Mouse (Mus musculus) heart, postnatal 4 days (tissue): ENCODE data around the gene Acvrl1. TPM values are rescaled to one million over a fixed set of nuclear protein-coding genes. Genes with fewer than 3 reads are reported as not detected.

Source experiments
- DNase-seq: peaks from one replicate; pipeline ENCODE4 v3.0.0; 2021
- total RNA-seq, 2 experiments: library from RNA; stranded (reverse); gene quantifications; 2 replicates each; pipeline ENCODE4 v1.2.3; 2021

Acvrl1 gene
- total RNA-seq, 2 experiments from 2014 or later: 20.5 to 21.7 TPM

DNA sequence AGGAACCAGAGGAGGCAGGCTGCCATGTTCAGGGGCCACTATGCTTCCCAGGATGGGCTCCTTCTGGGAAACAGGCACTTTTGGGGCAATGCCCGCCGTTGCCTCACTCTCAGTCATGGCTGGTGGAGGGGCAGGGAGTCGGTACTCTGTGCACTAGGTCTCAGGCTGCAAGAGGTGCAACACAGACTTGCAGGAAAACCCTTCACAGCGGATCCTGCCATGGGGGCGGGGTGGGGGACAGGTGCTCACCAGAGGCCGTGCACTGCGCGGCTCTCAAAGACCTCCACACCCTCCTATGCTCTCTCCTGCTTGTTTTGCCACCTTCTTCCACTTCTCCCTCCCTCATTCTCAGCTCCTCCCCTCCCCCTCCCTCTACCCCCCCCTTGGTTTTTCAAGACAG, 14.3 kb downstream of the Acvrl1 start:
- no peak for DNase-seq

DNA sequence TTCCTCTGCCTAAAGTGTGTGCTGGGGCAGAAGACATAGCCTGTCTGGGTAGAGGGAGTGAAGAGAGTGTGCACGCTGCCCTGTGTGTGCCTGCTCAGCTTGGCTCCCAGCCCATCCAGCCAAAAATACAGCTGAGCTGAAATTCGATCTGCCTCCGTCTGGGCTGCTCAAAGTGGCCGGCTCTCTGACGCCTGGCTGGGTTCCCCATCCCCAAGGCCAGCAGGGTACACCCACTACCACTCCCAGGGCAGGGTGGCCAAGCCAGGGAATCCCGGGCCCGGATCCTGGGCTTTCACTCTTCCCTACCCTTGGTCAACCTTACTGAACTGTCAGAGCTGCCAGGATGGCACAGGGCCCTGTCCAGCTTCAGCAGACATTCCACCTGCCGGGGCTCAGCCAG, 15.2 kb downstream of the Acvrl1 start:
- peak; percentile 82 for DNase-seq

- DNase-seq: no peak
These were observed 15.9 kb downstream of the Acvrl1 start for GRCm38 (mm10) chr15:101144176-101144575.

GRCm38 (mm10) chr15:101144779-101145178, 16.5 kb downstream of the Acvrl1 start:
- DNase-seq: no peak

- DNase-seq: peak; percentile 98
These were observed 17.2 kb downstream of the Acvrl1 start for GRCm38 (mm10) chr15:101145424-101146099.

- peak; percentile 29 for DNase-seq
These were observed 18.0 kb downstream of the Acvrl1 start for GRCm38 (mm10) chr15:101146100-101146965.

DNA sequence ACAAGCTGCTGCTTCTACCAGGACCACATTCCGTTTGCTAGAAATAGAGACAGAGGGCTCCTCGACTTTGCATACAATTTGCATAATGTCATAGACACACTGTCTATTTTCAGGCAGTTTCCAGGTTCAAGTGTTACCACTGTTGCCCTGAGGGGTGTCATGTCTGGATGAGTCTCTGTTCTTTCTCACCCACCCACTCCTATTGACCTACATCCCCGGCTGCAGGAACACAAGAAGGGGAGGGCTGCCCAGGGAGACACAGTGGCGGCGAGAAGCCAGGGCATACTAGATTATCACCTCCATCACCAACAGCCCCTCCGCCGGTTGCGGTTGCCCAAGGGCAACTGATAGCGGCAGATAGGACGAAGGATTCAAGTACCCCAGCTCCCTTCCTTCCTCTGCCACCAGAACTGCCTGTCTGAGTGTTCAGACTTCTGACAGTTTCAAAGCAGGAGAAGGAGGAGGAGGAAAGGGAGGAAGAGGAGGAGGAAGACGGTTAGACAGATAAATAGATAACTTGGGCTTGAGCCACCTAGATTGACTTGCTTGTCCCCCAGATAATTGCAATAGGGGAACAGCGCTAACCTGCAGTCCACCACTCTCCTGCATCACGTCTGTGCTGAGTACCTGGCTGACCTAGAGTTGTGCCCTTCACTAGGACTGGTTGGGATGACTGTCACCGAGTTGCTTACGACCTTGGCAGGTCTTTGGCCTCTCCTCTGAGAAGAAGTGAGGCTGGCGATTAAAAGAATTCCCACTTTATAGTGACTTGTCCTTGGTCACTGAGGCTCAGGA, 19.0 kb downstream of the Acvrl1 start:
- DNase-seq: no peak

- DNase-seq: peak; percentile 58
These were observed 19.6 kb downstream of the Acvrl1 start for GRCm38 (mm10) chr15:101147910-101148273.

DNA sequence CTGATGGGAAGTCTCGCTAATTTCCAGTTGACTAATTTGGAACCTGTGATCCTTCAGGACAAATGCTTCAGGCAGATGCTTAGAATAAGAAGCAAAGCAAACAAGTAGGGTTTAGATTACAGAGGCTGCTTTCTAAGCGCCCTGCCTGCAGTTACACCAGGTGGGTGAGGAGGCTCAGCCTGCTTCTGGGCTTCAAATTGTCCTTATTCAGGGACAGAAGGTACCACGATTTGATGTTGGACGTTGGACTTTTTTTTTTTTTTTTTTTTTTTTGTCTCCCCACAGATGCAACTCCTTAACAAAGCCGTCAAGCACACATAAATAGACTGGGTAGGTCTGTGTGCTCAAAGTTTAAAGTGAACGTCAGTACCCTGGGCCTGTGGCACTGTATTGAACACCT, 20.3 kb downstream of the Acvrl1 start:
- DNase-seq: no peak

DNA sequence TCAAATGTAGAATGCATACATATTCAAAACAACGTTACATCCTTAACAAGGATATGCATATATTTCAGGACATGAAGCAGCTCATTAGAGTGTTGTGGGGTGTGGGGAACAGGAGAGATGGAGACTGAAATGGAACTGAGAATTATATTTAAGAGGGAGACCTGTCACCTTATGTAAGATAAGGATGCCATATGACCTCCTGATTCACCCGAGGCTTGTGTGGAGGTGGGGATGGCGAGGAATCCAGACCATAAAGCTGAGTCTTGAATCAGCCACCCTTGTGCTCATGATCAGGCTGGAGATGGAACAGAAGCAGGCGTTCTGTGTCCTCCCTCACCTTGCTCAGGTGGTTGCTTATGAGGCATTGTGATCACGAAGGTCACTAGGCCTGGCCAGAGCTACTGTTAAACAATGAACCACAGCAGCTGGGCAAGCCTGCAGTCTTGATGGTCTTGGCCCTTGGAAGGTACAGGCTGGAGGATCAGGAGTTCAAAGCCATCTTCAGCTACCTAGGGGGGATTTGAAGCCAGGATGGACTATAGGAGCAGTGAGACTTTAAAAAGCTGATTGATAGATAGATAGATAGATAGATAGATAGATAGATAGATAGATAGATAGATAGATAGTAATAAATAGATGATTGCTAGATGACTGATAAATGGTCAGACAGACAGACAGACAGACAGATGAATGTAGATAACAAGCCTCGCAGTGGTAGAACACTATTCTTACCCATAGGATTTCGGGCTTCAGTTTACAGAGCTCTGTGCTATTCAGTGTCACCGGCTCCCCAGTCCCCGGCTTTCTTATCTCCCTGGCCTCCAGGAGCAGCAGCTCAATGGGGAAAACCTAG, 23.3 kb downstream of the Acvrl1 start:
- no peak for DNase-seq

DNA sequence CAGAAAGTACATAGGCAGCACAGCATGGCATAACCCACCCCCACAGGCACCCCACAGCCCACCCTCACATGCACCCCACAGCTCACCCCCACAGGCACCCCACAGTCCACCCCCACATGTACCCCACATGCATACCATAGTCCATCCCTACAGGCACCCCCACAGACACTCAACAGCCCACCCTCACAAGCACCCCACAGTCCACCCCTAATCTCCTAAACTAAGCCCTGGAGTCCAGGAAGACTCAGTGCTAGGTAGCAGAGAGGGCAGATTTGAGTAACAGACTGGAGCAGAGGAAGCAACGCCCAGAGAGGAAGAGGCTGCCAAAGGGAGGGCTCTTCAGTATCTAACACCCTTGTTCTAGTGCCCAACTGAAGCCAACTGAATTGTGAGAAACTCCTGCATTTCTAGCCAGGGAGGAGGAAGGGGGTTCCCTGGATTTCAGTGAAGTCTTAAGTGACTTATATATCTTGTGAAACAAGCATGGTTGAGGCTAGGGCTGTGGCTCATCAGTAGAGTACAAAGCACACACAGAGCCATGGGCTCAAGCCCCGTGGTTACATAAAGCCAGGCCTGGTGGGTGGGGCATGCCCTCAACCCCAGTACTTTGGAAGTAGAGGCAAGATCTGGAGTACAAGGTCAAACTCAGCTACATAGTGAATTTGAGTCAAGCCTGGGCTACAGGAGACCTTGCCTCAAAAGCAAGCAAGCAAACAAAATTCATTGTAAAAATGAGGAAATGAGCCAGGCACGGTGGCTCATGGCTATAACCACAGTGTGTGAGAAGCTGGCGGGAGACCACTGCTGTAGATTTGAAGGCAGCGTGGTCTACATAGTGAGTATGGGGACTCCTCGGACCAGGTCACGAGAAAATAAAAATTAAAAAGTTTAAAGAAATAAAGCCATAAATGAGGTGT, 26.6 kb downstream of the Acvrl1 start:
- DNase-seq: no peak

- no peak for DNase-seq
These were observed 31.8 kb downstream of the Acvrl1 start for GRCm38 (mm10) chr15:101160128-101160527.

GRCm38 (mm10) chr15:101160591-101160990, 32.3 kb downstream of the Acvrl1 start:
- no peak for DNase-seq

GRCm38 (mm10) chr15:101161534-101161933, 33.2 kb downstream of the Acvrl1 start:
- DNase-seq: no peak

DNA sequence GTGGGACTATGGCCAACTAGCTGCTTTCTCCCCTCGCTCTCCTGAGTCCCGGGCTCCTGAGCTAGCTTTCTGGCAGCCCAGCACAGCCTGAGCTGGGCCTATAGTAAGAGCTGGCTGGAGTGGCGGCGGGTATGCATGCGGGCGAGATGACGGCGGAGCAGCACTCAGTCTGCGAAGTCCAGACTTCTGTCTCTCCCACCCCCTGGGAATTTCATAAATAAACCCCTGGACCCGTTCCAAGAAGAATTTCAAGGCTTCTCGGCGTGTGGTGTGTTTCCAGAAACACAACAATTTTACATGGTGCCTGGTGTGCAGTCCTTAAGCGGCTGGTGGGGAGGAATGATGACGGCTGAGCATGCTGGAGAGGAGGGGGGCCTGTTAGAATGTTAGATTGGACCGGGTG, 34.7 kb downstream of the Acvrl1 start:
- DNase-seq: no peak

DNA sequence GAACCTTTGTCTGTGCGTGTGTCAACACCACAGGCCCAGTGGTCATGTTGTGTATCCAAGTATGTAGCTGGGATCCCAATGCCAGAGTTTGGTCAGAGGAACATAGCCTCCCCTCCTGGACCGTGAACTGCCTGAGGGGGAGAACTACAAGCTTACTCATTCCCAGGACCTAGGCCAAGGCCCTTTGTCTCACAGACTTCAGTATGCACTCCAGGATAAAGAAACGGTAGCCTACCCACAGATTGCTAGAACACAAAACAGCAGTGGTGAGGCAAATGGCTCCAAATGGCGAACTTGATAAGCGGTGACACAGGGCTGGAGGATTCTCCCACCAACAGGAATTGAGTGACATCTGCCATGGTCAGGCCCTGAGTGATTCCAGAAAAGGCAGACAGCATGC, 35.5 kb downstream of the Acvrl1 start:
- DNase-seq: no peak

DNA sequence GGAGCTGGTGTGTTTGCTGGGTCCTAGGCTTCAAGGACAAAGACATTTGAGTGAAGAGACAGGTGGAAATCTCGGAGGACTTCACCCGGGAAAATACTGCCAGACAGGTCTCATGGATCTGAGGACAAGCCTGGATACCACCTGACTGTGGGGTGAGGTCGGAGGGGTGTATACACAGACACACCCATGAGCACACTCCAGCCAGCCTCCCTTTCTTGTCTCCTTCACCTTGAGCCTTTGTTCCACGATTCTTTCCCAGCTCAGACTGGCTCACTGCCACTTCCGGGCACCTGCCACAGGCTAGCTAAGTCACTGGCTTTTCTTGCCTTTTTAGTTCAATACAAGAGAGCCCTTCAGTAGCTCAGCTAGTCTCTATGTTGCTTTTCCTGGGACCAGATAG, 36.0 kb downstream of the Acvrl1 start:
- no peak for DNase-seq

- DNase-seq: no peak
These were observed 37.5 kb downstream of the Acvrl1 start for GRCm38 (mm10) chr15:101165658-101166437.

DNA sequence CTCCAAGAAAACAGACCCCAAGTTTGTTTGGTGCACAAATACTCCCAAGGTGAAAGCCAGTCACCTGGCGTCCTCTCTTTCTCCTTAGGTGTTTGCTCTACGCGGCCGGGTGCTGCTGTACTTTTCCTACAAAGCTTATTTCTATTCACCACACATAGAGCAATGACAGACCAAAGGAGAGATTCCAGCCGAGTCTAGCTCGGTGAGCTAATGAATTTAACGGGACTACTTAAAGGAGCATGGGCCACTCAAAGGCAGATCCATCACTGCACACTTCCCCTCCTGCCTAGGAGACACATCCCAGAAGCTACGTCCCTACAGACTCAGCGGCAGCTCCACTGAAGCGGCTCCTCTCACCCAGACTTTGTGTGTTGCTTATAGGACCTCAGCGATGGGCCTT, 39.2 kb downstream of the Acvrl1 start:
- no peak for DNase-seq

DNA sequence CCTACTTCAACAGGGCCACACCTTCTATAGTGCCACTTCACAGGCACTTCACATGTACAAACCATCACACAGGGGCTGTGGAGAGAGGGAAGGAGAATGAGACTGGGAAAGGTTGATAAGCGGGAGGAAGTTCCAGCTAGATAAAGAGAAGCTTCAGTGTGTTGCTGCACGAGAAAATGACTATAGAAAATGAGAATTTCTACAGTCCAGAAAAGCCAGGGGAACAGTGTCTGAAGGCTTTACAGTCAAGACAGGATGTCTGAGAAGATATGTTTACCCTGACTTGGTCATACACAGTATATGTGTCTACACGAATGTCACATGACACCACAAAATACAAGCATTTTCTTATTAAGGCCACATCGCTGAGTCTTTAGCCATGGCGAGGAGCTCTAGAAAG, 41.6 kb downstream of the Acvrl1 start:
- no peak for DNase-seq
